Comparison of ENCODE assay signal across 9 mouse cellular contexts in genomic region chr17:46033122-46033521, GRCm38 (mm10). TPM values are rescaled to one million over a fixed set of nuclear protein-coding genes. Genes with fewer than 3 reads are reported as not detected.
DNase-seq lines count a peak whose midpoint lies in the region; ATAC-seq and TF ChIP-seq lines count a peak whose summit lies in the region.
"Had no signal": no experiment of that assay in that cellular context is flagged by ENCODE, and none has a peak within 500 bp of the region (broad histone marks: within the 10 kb centered on the region; RNA-seq: fewer than 3 reads in every experiment).

No protein-coding gene starts in this region.

- H3K9ac ChIP-seq in liver, embryonic 14.5 days (replicated peaks) = no peak overlapping the region

- H3K36me3 ChIP-seq in heart, embryonic 10.5 days = no peaks in the 10 kb centered on the region
- no peaks in the 10 kb centered on the region for H3K36me3 ChIP-seq in thymus, adult 2 months (ENCODE audit: control insufficient read depth, insufficient read depth, low read length)
- no peaks in the 10 kb centered on the region for H3K36me3 ChIP-seq in liver, embryonic 14.5 days (replicated peaks; ENCODE audit: control insufficient read depth, insufficient read depth, low read depth)

- ATAC-seq in liver, embryonic 14.5 days (ENCODE audit: insufficient read depth) = no peak

- peak overlapping the region; percentile 88; the same call in 1 of the 2 replicates for H3K4me2 ChIP-seq in liver, embryonic 14.5 days (ENCODE audit: low read depth)

- H3K4me1 ChIP-seq in heart, embryonic 10.5 days = peaks cover 58% of the 10 kb centered on the region
- H3K4me1 ChIP-seq in thymus, adult 2 months (replicated peaks; ENCODE audit: control insufficient read depth, insufficient read depth, low read length) = peaks cover 33% of the 10 kb centered on the region
- H3K4me1 ChIP-seq in liver, embryonic 14.5 days (replicated peaks; ENCODE audit: control insufficient read depth in 2 of 2, insufficient read depth in 2 of 2, low read length in 1 of 2) = peaks cover 0 to 18% of the 10 kb centered on the region in 2 experiments

- 0 out of 2 replicates have a peak overlapping the region, but pooled peaks have one; percentile 78 for H3K4me3 ChIP-seq in heart, embryonic 10.5 days
- no peak overlapping the region for H3K4me3 ChIP-seq in thymus, adult 2 months (ENCODE audit: control insufficient read depth, insufficient read depth, low read length)
- H3K4me3 ChIP-seq in liver, embryonic 14.5 days (ENCODE audit: insufficient read depth in 1 of 2, low read depth in 2 of 2, low read length in 2 of 2) = no peak overlapping the region

- no peak for TF ChIP-seq EP300 in liver, embryonic 14.5 days (IDR thresholded peaks at IDR 0.05; ENCODE audit: low read depth)

- peak overlapping the region; percentile 99 for H3K27ac ChIP-seq in heart, embryonic 10.5 days
- no peak overlapping the region for H3K27ac ChIP-seq in thymus, adult 2 months (ENCODE audit: control insufficient read depth, insufficient read depth, low read length)
- H3K27ac ChIP-seq in liver, embryonic 14.5 days = no peak overlapping the region

- peaks cover 7% of the 10 kb centered on the region; the same call in 1 of the 2 replicates for H3K27me3 ChIP-seq in heart, embryonic 10.5 days (ENCODE audit: insufficient read depth, poor library complexity, severe bottlenecking)
- H3K27me3 ChIP-seq in thymus, adult 2 months (ENCODE audit: control insufficient read depth, insufficient read depth, low read length) = no peaks in the 10 kb centered on the region; the same call in 1 of the 2 replicates
- H3K27me3 ChIP-seq in liver, embryonic 14.5 days (ENCODE audit: control insufficient read depth, insufficient read depth, low read length) = no peaks in the 10 kb centered on the region

- no peaks in the 10 kb centered on the region for H3K9me3 ChIP-seq in heart, embryonic 10.5 days
- H3K9me3 ChIP-seq in liver, embryonic 14.5 days (ENCODE audit: control insufficient read depth, low read length) = no peaks in the 10 kb centered on the region
- H3K9me3 ChIP-seq: G1E had no signal

- TF ChIP-seq POLR2A in thymus, adult 2 months (IDR thresholded peaks at IDR 0.05; ENCODE audit: control insufficient read depth, extremely low read depth, insufficient read depth, low read length, poor library complexity) = no peak

- TF ChIP-seq CTCF in thymus, adult 2 months (IDR thresholded peaks at IDR 0.05; ENCODE audit: borderline replicate concordance, control insufficient read depth, extremely low read depth, insufficient read depth, low read length, poor library complexity) = no peak
- no peak for TF ChIP-seq CTCF in liver, embryonic 14.5 days (IDR thresholded peaks at IDR 0.05; ENCODE audit: low read depth)

- DNase-seq in heart, embryonic 10.5 days (ENCODE audit: low spot score) = no peak
- DNase-seq in heart, adult 9 months (ENCODE audit: low spot score in 2 of 2) = no peak
- DNase-seq in thymus, postnatal 14 days = peak; percentile 29
- DNase-seq in thymus, adult 2 months = no peak
- no peak for DNase-seq in liver, embryonic 14.5 days (ENCODE audit: low read depth in 3 of 3, low spot score in 3 of 3)
- no peak for DNase-seq in layer of hippocampus, adult 11-12 months (ENCODE audit: low spot score)
- DNase-seq in spleen, postnatal 36 days (ENCODE audit: low spot score in 2 of 2) = no peak
- no peak for DNase-seq in adrenal gland, postnatal 10 days

- 39% methylated on average over 6 of the region's 6 CpGs for WGBS in heart, embryonic 10.5 days
- WGBS in thymus, adult 2 months = 23% methylated on average over 6 of the region's 6 CpGs
- WGBS in liver, embryonic 14.5 days (ENCODE audit: insufficient replicate concordance) = 49% methylated on average over 6 of the region's 6 CpGs

RNA-seq across cellular contexts. Expression of gene Vegfa, which starts 1.0 kb away (rescaled TPM):
- polyA plus RNA-seq in heart, embryonic 10.5 days (2016; fragmentation: Nextera tagmentation; extraction: Ambion mirVana) = 4.5 and 6.0 TPM in 2 replicates
- polyA plus RNA-seq in thymus, adult 2 months (2012; rRNA removed) = 50.3 and 65.2 TPM in 2 replicates
- polyA plus RNA-seq in liver, embryonic 14.5 days (2012; rRNA removed) = 27.9 and 33.9 TPM in 2 replicates
- 1.2 and 1.7 TPM in 2 replicates for polyA plus RNA-seq in liver, embryonic 14.5 days (2014; fragmentation: Nextera tagmentation; extraction: Ambion mirVana)
- 100 to 1,000 TPM; 305 to 366 TPM for total RNA-seq in adrenal gland, postnatal 10 days (2021)
